Mouse (Mus musculus): ENCODE measurements around the gene Nkd1. TPM values are rescaled to one million over a fixed set of nuclear protein-coding genes. Genes with fewer than 3 reads are reported as not detected.
A peak's percentile ranks its signal among the peaks of the same experiment; 100 is the strongest.

Gene Nkd1
- total RNA-seq, 2 experiments from 2014 or later: 29.0 to 33.1 TPM

- no peak for DNase-seq (ENCODE audit: low spot score in 2 of 2)
These were observed 87.9 kb downstream of the Nkd1 start for GRCm38 (mm10) chr8:88609036-88609435.

GRCm38 (mm10) chr8:88610271-88610670 is 89.1 kb downstream of the Nkd1 start:
- DNase-seq (ENCODE audit: low spot score in 2 of 2): no peak

GRCm38 (mm10) chr8:88614981-88615380 is 93.8 kb downstream of the Nkd1 start:
- DNase-seq (ENCODE audit: low spot score in 2 of 2): no peak

- no peak for DNase-seq (ENCODE audit: low spot score in 2 of 2)
These were observed 97.5 kb downstream of the Nkd1 start for GRCm38 (mm10) chr8:88618612-88619011.

GRCm38 (mm10) chr8:88619513-88619912 is 98.4 kb downstream of the Nkd1 start:
- DNase-seq (ENCODE audit: low spot score in 2 of 2): no peak

DNA sequence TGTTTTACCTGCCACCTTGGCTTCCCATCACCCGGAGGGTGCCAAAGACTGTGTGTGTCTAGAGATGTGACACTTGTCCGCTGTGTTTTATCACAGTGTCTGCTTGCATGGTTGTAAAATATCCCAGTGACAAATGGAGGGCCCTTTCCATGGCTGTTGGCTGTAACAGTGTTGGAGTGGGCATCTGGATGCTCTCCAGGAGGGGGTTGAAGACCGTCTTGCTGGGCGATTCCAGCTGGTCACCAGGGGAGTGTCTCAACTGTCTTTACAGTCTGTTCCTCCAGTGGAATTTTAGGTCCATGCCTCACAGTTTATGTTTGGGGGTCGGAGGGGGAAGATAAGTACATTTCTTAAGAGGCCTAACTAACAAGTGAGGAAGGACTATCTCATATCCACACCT is 99.8 kb downstream of the Nkd1 start:
- DNase-seq (ENCODE audit: low spot score in 2 of 2): no peak

GRCm38 (mm10) chr8:88621408-88621807 is 100.3 kb downstream of the Nkd1 start:
- DNase-seq (ENCODE audit: low spot score in 2 of 2): peak; percentile 76 to 80

- DNase-seq (ENCODE audit: low spot score in 2 of 2): no peak
These were observed 102.2 kb downstream of the Nkd1 start for GRCm38 (mm10) chr8:88623351-88623750.

DNA sequence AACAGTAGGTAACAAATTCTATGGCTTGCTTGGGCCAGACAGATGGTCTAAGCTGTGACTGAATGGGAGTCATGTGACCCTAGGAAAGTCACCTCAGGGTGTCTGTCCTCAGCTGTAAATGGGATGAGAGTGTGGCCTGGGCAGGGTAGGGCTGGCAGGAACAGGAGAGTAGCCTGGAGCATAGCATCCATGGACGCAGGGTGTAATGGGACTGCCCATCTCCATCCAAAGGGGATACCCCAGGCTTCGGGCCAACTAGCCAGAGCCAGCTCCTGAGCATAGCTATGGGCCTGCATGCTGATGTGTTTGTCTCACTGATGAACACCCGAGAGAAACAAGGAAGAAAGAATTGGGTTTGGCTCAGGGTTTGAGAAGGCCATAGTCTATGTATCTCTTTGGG is 103.1 kb downstream of the Nkd1 start:
- no peak for DNase-seq (ENCODE audit: low spot score in 2 of 2)

- DNase-seq (ENCODE audit: low spot score in 2 of 2): no peak
These were observed 105.3 kb downstream of the Nkd1 start for GRCm38 (mm10) chr8:88626433-88626832.

DNA sequence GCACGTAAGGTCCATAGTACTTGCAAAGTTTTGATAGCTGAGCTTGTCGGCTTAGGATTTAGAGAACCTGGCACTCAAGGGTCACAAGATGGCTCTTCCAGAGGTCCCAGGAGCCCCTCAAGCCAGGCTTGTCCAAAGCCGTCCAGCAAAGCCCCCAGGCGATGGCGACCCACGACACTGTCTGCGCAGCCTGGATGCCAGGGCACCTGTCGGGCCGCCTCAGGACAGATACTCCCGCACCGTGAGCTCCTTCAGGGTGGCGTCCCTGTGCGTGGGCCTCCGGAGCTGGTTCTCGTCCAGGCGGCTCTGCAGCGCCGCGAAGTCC is 105.7 kb downstream of the Nkd1 start:
- no peak for DNase-seq (ENCODE audit: low spot score in 2 of 2)

DNA sequence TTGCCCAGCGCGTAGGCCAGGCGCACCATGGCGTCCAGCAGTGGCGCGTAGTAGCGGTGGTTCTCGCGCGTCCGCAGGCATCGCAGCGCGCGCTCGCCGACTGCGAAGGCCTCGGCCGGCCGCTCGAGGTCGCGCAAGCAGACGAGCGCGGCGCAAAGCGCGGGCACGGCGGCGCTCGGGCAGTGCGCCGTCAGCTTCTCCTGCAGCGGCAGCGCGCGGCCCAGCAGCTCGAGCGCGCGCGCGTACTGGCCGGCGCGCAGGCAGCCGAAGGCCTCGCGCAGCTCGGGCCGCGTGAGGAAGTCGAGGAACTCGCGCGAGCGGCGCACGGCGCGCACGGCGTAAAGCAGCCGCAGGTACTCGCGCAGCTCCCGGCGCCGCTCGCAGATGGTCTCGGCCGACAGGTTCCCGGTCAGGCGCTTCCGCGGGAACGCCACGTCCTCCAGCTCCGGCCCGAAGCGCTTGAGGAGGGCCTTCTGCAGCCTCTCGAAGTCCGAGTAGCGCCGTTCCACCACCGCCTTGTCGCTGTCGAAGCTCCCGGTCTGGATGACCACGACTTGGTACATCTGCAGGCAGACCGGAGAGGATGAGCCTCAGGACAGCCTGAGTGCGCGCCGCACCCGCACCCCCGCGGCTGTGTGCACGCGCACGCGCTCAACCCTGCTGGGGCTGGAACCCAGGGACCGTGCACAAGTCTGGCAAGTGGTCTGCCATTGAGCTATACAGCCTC is 106.3 kb downstream of the Nkd1 start:
- peak; percentile 68 to 72 for DNase-seq (ENCODE audit: low spot score in 2 of 2)

DNA sequence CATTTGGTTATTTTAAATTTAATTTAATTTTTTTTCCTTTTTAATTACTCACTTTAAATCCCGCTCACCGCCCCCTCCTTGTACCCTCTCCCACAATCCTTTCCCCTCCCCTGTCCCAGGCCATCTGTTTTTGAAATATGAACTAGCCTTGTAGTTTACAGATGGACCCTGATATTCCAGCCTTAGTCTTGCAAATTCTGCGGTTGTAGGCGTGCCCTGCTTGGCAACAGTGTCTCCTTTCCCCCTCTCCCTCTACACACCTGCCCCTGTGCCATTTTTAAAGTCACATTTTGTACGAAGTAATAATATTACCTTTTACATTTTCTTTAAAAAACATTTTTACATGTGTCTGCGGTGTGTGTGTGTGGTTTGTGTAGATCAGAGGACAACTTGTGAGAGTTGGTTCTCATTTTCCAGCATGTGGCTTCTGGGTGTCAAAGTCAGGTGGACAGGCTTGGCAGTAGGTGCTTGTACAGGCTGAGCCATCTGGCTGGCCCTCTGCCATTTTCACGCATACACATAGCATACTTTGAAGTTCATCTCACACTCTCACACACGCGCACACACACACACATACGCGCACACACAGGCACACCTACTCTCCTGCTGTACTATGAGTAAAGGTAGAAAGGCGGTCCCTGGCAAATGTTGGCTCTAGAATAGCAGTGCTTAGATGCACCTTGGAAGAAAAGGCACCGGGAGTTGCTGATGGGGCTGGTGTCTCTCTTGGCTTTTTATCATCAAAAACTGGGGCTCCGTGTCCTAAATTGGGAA is 107.0 kb downstream of the Nkd1 start:
- DNase-seq (ENCODE audit: low spot score in 2 of 2): no peak

DNA sequence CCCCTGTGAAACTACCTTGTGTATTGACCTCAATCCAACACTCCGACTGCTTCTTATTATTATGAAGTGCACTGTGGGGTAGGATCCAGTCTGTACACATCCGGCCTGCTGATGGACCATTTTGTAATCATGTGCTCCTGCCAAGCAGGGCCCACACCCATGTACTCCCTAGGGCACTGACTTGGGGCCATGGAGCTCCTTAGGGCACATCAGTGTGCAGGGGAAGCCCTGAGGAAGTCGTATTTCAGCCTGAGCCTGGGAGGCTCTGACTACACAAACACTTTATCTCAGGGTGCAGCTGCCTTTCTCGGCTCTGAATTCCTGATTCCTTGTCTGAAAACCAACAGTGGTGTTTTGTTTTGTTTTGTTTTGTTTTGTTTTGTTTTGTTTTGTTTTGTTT is 109.1 kb downstream of the Nkd1 start:
- DNase-seq (ENCODE audit: low spot score in 2 of 2): no peak

GRCm38 (mm10) chr8:88631081-88631480 is 109.9 kb downstream of the Nkd1 start:
- DNase-seq (ENCODE audit: low spot score in 2 of 2): no peak

GRCm38 (mm10) chr8:88633343-88633765 is 112.2 kb downstream of the Nkd1 start:
- no peak for DNase-seq (ENCODE audit: low spot score in 2 of 2)

DNA sequence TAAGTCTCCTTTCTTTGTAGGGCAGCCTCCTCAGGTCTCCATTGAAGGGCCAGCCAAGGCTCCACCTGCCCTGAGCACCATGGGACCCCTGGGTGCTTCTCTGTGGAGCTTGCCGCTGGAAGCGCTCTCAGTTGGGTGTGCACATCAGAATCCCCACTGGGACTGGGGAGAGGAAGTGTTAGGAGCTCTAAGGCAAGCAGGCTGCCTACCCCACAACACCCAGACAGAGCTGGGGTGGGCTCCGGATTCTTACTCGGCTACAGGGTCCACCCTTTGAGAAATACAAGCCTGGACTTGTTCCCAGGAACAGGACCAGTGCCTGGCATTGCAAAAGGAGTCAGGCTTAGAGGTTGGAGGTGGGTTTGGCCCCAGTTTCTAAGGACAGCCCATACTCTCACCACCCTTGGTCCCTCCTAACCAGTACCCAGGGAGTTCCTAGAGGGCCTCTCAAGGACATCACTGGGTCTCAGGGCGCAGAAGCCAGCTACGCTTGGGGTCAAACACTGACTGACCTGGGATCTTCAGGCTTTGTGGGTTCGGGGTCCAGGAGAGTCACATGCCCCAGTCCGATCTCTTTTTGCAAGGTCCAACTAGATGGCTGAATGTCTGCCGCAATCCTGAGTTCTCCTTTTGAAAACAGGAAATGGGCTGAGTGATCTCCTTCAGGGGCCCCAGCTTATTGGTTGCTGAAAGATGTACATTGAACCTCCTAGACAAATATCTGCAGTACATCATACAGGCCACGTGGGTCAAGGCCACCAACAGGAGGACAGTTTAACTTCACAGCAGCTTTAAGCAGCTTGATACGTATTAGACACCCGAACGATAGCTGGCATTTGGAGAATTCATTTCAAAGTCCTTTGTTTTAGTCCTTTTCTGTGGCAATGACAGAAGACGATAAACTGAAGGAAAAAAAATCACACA is 114.6 kb downstream of the Nkd1 start, which contains the start of gene Snx20:
Gene Snx20, minus strand, starts transcription at position 655 of the 924 bp plus-strand sequence.
- no peak for DNase-seq (ENCODE audit: low spot score in 2 of 2)

DNA sequence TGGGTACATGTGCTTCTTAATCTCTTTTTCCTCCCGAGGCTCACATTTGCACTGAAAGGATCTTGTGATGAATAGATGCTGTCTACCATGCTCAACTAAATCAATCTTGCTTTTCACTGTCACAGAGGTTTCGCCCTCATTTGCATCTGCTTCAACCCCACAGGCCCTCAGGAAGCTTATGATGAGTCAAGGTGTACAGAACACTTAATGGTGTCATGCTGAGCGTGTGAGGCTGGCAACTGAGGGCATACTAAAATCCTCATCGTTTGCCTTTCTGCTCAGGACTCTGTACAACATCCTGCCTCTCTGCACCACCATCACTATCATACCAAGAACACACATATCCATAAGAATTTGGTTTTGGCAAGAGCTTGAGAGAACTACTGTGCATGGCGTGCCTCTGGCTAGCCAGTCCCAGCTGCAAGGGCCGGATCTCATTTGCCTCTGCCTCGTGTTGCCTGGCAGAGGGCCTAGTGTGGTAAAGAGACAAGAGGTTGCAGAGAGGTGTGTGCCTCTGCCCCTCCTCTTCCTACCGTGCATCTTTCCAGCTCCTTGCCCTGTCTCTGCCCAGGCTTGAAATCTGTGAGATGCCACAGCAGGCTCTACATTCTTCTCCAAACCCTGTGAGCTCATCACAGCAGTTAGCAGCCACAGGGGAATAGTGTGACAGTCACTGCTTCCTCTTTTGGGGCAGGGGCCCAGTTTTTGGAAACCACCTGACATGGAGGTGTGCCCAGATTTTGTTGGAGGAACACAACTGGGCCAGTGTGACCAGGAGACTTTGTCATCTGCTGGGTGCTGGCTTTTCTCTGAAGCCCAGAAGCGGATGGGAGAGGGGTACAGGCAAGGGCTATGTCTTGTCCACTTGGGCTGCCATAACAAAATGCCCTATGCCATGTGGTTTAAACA is 116.2 kb downstream of the Nkd1 start:
- DNase-seq (ENCODE audit: low spot score in 2 of 2): no peak

DNA sequence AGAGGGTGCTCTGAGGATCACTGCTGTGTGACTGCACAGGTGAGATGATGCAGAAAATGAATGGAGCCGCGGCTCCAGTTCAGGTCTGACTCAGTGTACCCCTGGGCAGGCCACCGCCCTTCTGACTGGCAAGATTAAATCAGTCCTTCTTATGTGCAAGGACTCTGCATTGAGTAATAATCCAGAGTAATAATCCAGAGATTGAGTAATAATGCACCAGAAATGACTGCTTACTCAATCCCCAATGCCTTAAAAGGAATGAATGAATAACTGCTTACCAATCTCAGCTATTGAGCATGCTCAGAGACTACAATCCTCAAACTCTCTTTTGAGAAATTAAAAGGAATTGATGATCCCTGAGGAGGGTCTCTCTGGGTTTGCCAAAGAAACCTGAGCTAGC is 117.8 kb downstream of the Nkd1 start:
- no peak for DNase-seq (ENCODE audit: low spot score in 2 of 2)

Data from adrenal gland, adult 18-20 months (tissue).